Mouse (Mus musculus): ENCODE measurements around the gene Ankrd39.
"Not testable (repeated sequence)": the region's sequence is repeated elsewhere in the genome, so short reads cannot be mapped to it uniquely, and the experiment has no call there.

Ankrd39 gene

GRCm38 (mm10) chr1:36551904-36552303, 4.7 kb upstream of the Ankrd39 start:
- DNase-seq, result no peak

- DNase-seq, result no peak
Observed at GRCm38 (mm10) chr1:36550075-36550863, 3.0 kb upstream of the Ankrd39 start.

GRCm38 (mm10) chr1:36549491-36549890, 2.2 kb upstream of the Ankrd39 start:
- DNase-seq, result no peak

GRCm38 (mm10) chr1:36548771-36549170, 1.5 kb upstream of the Ankrd39 start:
- DNase-seq, result no peak

- no peak for DNase-seq
Observed at GRCm38 (mm10) chr1:36547981-36548598, 845 bp upstream of the Ankrd39 start.

- peak in 1 of 2 experiments; percentile 45 for DNase-seq
Observed at GRCm38 (mm10) chr1:36545845-36546600, 1.2 kb downstream of the Ankrd39 start.

GRCm38 (mm10) chr1:36545382-36545781, 1.9 kb downstream of the Ankrd39 start:
- DNase-seq, result no peak

GRCm38 (mm10) chr1:36542925-36543324, 4.3 kb downstream of the Ankrd39 start:
- no peak for DNase-seq

- no peak for DNase-seq
Observed at GRCm38 (mm10) chr1:36541844-36542243, 5.4 kb downstream of the Ankrd39 start.

- DNase-seq, result no peak
Observed at GRCm38 (mm10) chr1:36540807-36541206, 6.4 kb downstream of the Ankrd39 start.

GRCm38 (mm10) chr1:36540132-36540531, 7.1 kb downstream of the Ankrd39 start:
- no peak for DNase-seq

GRCm38 (mm10) chr1:36539186-36539585, 8.1 kb downstream of the Ankrd39 start, which contains the start of gene Gm42417:
Gm42417 (minus strand) TSS chr1:36539429.
- no peak for DNase-seq

GRCm38 (mm10) chr1:36538727-36539126, 8.5 kb downstream of the Ankrd39 start:
- no peak for DNase-seq

GRCm38 (mm10) chr1:36536783-36537182, 10.5 kb downstream of the Ankrd39 start, which contains the start of gene Ankrd23:
Ankrd23 (minus strand) TSS chr1:36536883.
- DNase-seq, result not testable (repeated sequence)

- no peak for DNase-seq
Observed at GRCm38 (mm10) chr1:36536397-36536728, 10.9 kb downstream of the Ankrd39 start.

- no peak for DNase-seq
Observed at GRCm38 (mm10) chr1:36535477-36536396, 11.5 kb downstream of the Ankrd39 start.

- no peak for DNase-seq
Observed at GRCm38 (mm10) chr1:36534595-36535058, 12.6 kb downstream of the Ankrd39 start.

- DNase-seq, result no peak
Observed at GRCm38 (mm10) chr1:36533546-36533945, 13.7 kb downstream of the Ankrd39 start.

- DNase-seq, result no peak
Observed at GRCm38 (mm10) chr1:36531461-36531860, 15.8 kb downstream of the Ankrd39 start.

GRCm38 (mm10) chr1:36530962-36531361, 16.3 kb downstream of the Ankrd39 start:
- no peak for DNase-seq

- DNase-seq, result no peak
Observed at GRCm38 (mm10) chr1:36530485-36530884, 16.8 kb downstream of the Ankrd39 start.

GRCm38 (mm10) chr1:36529875-36530274, 17.4 kb downstream of the Ankrd39 start:
- DNase-seq, result no peak

Data from spleen, adult 18-20 months (tissue).